Mouse (Mus musculus): ENCODE data around the gene Mrps23. TPM values are rescaled to one million over a fixed set of nuclear protein-coding genes. Genes with fewer than 3 reads are reported as not detected.

The Mrps23 gene
- polyA plus RNA-seq, 1 experiment from 2014 or later = 70.1 TPM

GRCm38 (mm10) chr11:88245581-88246170, 41.5 kb downstream of the Mrps23 start:
- WGBS = 68% methylated on average over 14 of the region's 14 CpGs
- Histone ChIP-seq H3K36me3 (no peaks in the 10 kb centered on the region), H3K9me3 (no peaks in the 10 kb centered on the region), H3K4me1 (peaks cover 33% of the 10 kb centered on the region), H3K9ac (no peak overlapping the region), H3K27ac (no peak overlapping the region), H3K27me3 (replicated peaks) (no peaks in the 10 kb centered on the region), H3K4me2 (replicated peaks) (no peak overlapping the region), H3K4me3 (no peak overlapping the region)
- no peak for ATAC-seq (ENCODE audit: low FRiP score, low read depth)

GRCm38 (mm10) chr11:88248636-88249035, 44.4 kb downstream of the Mrps23 start:
- Histone ChIP-seq H3K4me2 (replicated peaks) (no peak overlapping the region), H3K27me3 (replicated peaks) (no peaks in the 10 kb centered on the region), H3K9ac (0 out of 2 replicates have a peak overlapping the region, but pooled peaks have one; percentile 3), H3K27ac (peak overlapping the region; percentile 3; the same call in 1 of the 2 replicates), H3K9me3 (no peaks in the 10 kb centered on the region), H3K4me1 (peaks cover 45% of the 10 kb centered on the region), H3K36me3 (no peaks in the 10 kb centered on the region), H3K4me3 (no peak overlapping the region)
- WGBS = 57% methylated on average over 5 of the region's 5 CpGs
- ATAC-seq (ENCODE audit: low FRiP score, low read depth) = no peak

- Histone ChIP-seq H3K9ac (no peak overlapping the region), H3K9me3 (no peaks in the 10 kb centered on the region), H3K27ac (no peak overlapping the region), H3K36me3 (no peaks in the 10 kb centered on the region), H3K4me2 (replicated peaks) (no peak overlapping the region), H3K4me1 (peaks cover 54% of the 10 kb centered on the region), H3K27me3 (replicated peaks) (no peaks in the 10 kb centered on the region), H3K4me3 (no peak overlapping the region)
- 87% methylated on average over 3 of the region's 3 CpGs for WGBS
- ATAC-seq (ENCODE audit: low FRiP score, low read depth) = no peak
Observed at GRCm38 (mm10) chr11:88250568-88250967, 46.4 kb downstream of the Mrps23 start.

GRCm38 (mm10) chr11:88251295-88251694, 47.1 kb downstream of the Mrps23 start:
- Histone ChIP-seq H3K9ac (no peak overlapping the region), H3K4me2 (replicated peaks) (no peak overlapping the region), H3K27me3 (replicated peaks) (no peaks in the 10 kb centered on the region), H3K9me3 (no peaks in the 10 kb centered on the region), H3K27ac (0 out of 2 replicates have a peak overlapping the region, but pooled peaks have one; percentile 17), H3K36me3 (no peaks in the 10 kb centered on the region), H3K4me1 (peaks cover 54% of the 10 kb centered on the region), H3K4me3 (no peak overlapping the region)
- ATAC-seq (ENCODE audit: low FRiP score, low read depth) = no peak
- 55% methylated on average over 7 of the region's 7 CpGs for WGBS

GRCm38 (mm10) chr11:88251972-88252766, 48.0 kb downstream of the Mrps23 start:
- no peak overlapping the region for H3K9ac ChIP-seq
- H3K4me2 ChIP-seq (replicated peaks) = peak overlapping the region; percentile 40

GRCm38 (mm10) chr11:88252767-88253513, 48.8 kb downstream of the Mrps23 start:
- 10% methylated on average over 18 of the region's 18 CpGs for WGBS
- Histone ChIP-seq H3K4me1 (peaks cover 54% of the 10 kb centered on the region), H3K27ac (peak overlapping the region; percentile 59), H3K36me3 (no peaks in the 10 kb centered on the region), H3K4me3 (no peak overlapping the region), H3K27me3 (replicated peaks) (no peaks in the 10 kb centered on the region), H3K4me2 (replicated peaks) (peak overlapping the region; percentile 29; the same call in 1 of the 2 replicates), H3K9me3 (no peaks in the 10 kb centered on the region), H3K9ac (peak overlapping the region; percentile 18; the same call in 1 of the 2 replicates)
- ATAC-seq (ENCODE audit: low FRiP score, low read depth) = peak; percentile 73

More at GRCm38 (mm10) chr11:88251972-88252766, 48.0 kb downstream of the Mrps23 start:
- Histone ChIP-seq H3K27ac (peak overlapping the region; percentile 59; the same call in 1 of the 2 replicates), H3K9me3 (no peaks in the 10 kb centered on the region), H3K4me1 (peaks cover 54% of the 10 kb centered on the region), H3K27me3 (replicated peaks) (no peaks in the 10 kb centered on the region), H3K4me3 (no peak overlapping the region), H3K36me3 (no peaks in the 10 kb centered on the region)
- peak; percentile 91 for ATAC-seq (ENCODE audit: low FRiP score, low read depth)
- 10% methylated on average over 22 of the region's 22 CpGs for WGBS

- H3K27ac ChIP-seq = peak overlapping the region; percentile 59; the same call in 1 of the 2 replicates
- no peak for ATAC-seq (ENCODE audit: low FRiP score, low read depth)
- H3K4me3 ChIP-seq = no peak overlapping the region
- H3K36me3 ChIP-seq = no peaks in the 10 kb centered on the region
- WGBS = 25% methylated on average over 7 of the region's 7 CpGs
- H3K4me2 ChIP-seq (replicated peaks) = peak overlapping the region; percentile 29; the same call in 1 of the 2 replicates
- 0 out of 2 replicates have a peak, but pooled peaks cover 4% of the 10 kb centered on the region for H3K9me3 ChIP-seq
- peaks cover 48% of the 10 kb centered on the region for H3K4me1 ChIP-seq
- H3K9ac ChIP-seq = peak overlapping the region; percentile 18; the same call in 1 of the 2 replicates
- no peaks in the 10 kb centered on the region for H3K27me3 ChIP-seq (replicated peaks)
Observed at GRCm38 (mm10) chr11:88253514-88254167, 49.5 kb downstream of the Mrps23 start.

GRCm38 (mm10) chr11:88257700-88258099, 53.5 kb downstream of the Mrps23 start:
- no peak for ATAC-seq (ENCODE audit: low FRiP score, low read depth)
- no peak overlapping the region for H3K9ac ChIP-seq
- H3K27me3 ChIP-seq (replicated peaks) = no peaks in the 10 kb centered on the region
- 81% methylated on average over 4 of the region's 4 CpGs for WGBS
- 0 out of 2 replicates have a peak, but pooled peaks cover 8% of the 10 kb centered on the region for H3K9me3 ChIP-seq
- H3K4me3 ChIP-seq = no peak overlapping the region
- peaks cover 33% of the 10 kb centered on the region for H3K4me1 ChIP-seq
- no peaks in the 10 kb centered on the region for H3K36me3 ChIP-seq
- H3K27ac ChIP-seq = no peak overlapping the region
- no peak overlapping the region for H3K4me2 ChIP-seq (replicated peaks)

GRCm38 (mm10) chr11:88258212-88258611, 54.0 kb downstream of the Mrps23 start:
- Histone ChIP-seq H3K4me3 (no peak overlapping the region), H3K36me3 (no peaks in the 10 kb centered on the region), H3K4me2 (replicated peaks) (no peak overlapping the region), H3K27ac (no peak overlapping the region), H3K4me1 (peaks cover 27% of the 10 kb centered on the region), H3K27me3 (replicated peaks) (no peaks in the 10 kb centered on the region), H3K9ac (no peak overlapping the region), H3K9me3 (0 out of 2 replicates have a peak, but pooled peaks cover 8% of the 10 kb centered on the region)
- WGBS = 87% methylated on average over 4 of the region's 4 CpGs
- ATAC-seq (ENCODE audit: low FRiP score, low read depth) = no peak

- Histone ChIP-seq H3K4me1 (peaks cover 14% of the 10 kb centered on the region), H3K9ac (no peak overlapping the region), H3K4me2 (replicated peaks) (no peak overlapping the region), H3K27ac (no peak overlapping the region), H3K9me3 (0 out of 2 replicates have a peak, but pooled peaks cover 8% of the 10 kb centered on the region), H3K4me3 (no peak overlapping the region), H3K36me3 (no peaks in the 10 kb centered on the region), H3K27me3 (replicated peaks) (no peaks in the 10 kb centered on the region)
- 59% methylated on average over 7 of the region's 7 CpGs for WGBS
- ATAC-seq (ENCODE audit: low FRiP score, low read depth) = no peak
Observed at GRCm38 (mm10) chr11:88260463-88260862, 56.3 kb downstream of the Mrps23 start.

Measured in neural tube, embryonic 12.5 days (tissue).